Mouse (Mus musculus): ENCODE measurements at regions not wholly inside any gene's neighbourhood (a gene's known extent, or its start where the extent isn't known, plus 50 kb on each side); places are given as distances from the start of the nearest gene placed in this dataset.
A peak's percentile ranks its signal among the peaks of the same experiment; 100 is the strongest.

- no peaks in the 10 kb centered on the region for H3K4me1 ChIP-seq
- H3K9ac ChIP-seq, result no peak overlapping the region
- WGBS (ENCODE audit: insufficient replicate concordance), result 67% methylated on average over 4 of the region's 4 CpGs
- H3K4me2 ChIP-seq, result no peak overlapping the region
- H3K4me3 ChIP-seq, result no peak overlapping the region
- no peak overlapping the region for H3K27ac ChIP-seq
- H3K27me3 ChIP-seq (replicated peaks), result no peaks in the 10 kb centered on the region
- no peak for ATAC-seq
- H3K36me3 ChIP-seq, result no peaks in the 10 kb centered on the region
- H3K9me3 ChIP-seq (replicated peaks), result no peaks in the 10 kb centered on the region
Measured at GRCm38 (mm10) chr10:53165036-53165435, 172.4 kb upstream of the Pln start.

GRCm38 (mm10) chr10:53167767-53168166, 169.7 kb upstream of the Pln start:
- H3K27me3 ChIP-seq (replicated peaks), result no peaks in the 10 kb centered on the region
- no peak overlapping the region for H3K4me3 ChIP-seq
- H3K36me3 ChIP-seq, result no peaks in the 10 kb centered on the region
- ATAC-seq, result no peak
- no peak overlapping the region for H3K9ac ChIP-seq
- no peak overlapping the region for H3K27ac ChIP-seq
- no peaks in the 10 kb centered on the region for H3K4me1 ChIP-seq
- H3K9me3 ChIP-seq (replicated peaks), result no peaks in the 10 kb centered on the region
- 78% methylated on average over 5 of the region's 5 CpGs for WGBS (ENCODE audit: insufficient replicate concordance)
- H3K4me2 ChIP-seq, result no peak overlapping the region

GRCm38 (mm10) chr10:53174038-53174564, 163.4 kb upstream of the Pln start:
- H3K4me1 ChIP-seq, result no peaks in the 10 kb centered on the region
- 57% methylated on average over 3 of the region's 3 CpGs for WGBS (ENCODE audit: insufficient replicate concordance)

GRCm38 (mm10) chr10:53175946-53176345, 161.5 kb upstream of the Pln start:
- Histone ChIP-seq H3K27me3 (replicated peaks) (no peaks in the 10 kb centered on the region), H3K36me3 (no peaks in the 10 kb centered on the region), H3K9ac (no peak overlapping the region), H3K27ac (no peak overlapping the region), H3K4me1 (peaks cover 2% of the 10 kb centered on the region; the same call in 1 of the 2 replicates), H3K4me2 (no peak overlapping the region), H3K4me3 (no peak overlapping the region), H3K9me3 (replicated peaks) (no peaks in the 10 kb centered on the region)
- whole genome bisulfite sequencing (ENCODE audit: insufficient replicate concordance), result 72% methylated on average over 2 of the region's 2 CpGs
- ATAC-seq, result no peak

More at GRCm38 (mm10) chr10:53174038-53174564, 163.4 kb upstream of the Pln start:
- no peaks in the 10 kb centered on the region for H3K36me3 ChIP-seq
- H3K9me3 ChIP-seq (replicated peaks), result no peaks in the 10 kb centered on the region
- H3K27me3 ChIP-seq (replicated peaks), result no peaks in the 10 kb centered on the region
- no peak overlapping the region for H3K4me2 ChIP-seq
- H3K27ac ChIP-seq, result no peak overlapping the region
- H3K4me3 ChIP-seq, result no peak overlapping the region
- no peak overlapping the region for H3K9ac ChIP-seq
- no peak for ATAC-seq

- 65% methylated on average over 6 of the region's 6 CpGs for WGBS (ENCODE audit: insufficient replicate concordance)
- H3K4me2 ChIP-seq, result no peak overlapping the region
- H3K27me3 ChIP-seq (replicated peaks), result no peaks in the 10 kb centered on the region
- no peaks in the 10 kb centered on the region for H3K36me3 ChIP-seq
- ATAC-seq, result no peak
- no peak overlapping the region for H3K27ac ChIP-seq
- H3K4me1 ChIP-seq, result peaks cover 8% of the 10 kb centered on the region; the same call in 1 of the 2 replicates
- H3K9ac ChIP-seq, result no peak overlapping the region
- no peak overlapping the region for H3K4me3 ChIP-seq
- H3K9me3 ChIP-seq (replicated peaks), result no peaks in the 10 kb centered on the region
Measured at GRCm38 (mm10) chr10:53178561-53178960, 158.9 kb upstream of the Pln start.

GRCm38 (mm10) chr10:53179109-53179508, 158.4 kb upstream of the Pln start:
- 60% methylated on average over 6 of the region's 6 CpGs for WGBS (ENCODE audit: insufficient replicate concordance)
- no peak for ATAC-seq
- H3K36me3 ChIP-seq, result no peaks in the 10 kb centered on the region
- H3K4me3 ChIP-seq, result no peak overlapping the region
- no peak overlapping the region for H3K4me2 ChIP-seq
- H3K9ac ChIP-seq, result no peak overlapping the region
- no peaks in the 10 kb centered on the region for H3K27me3 ChIP-seq (replicated peaks)
- H3K9me3 ChIP-seq (replicated peaks), result no peaks in the 10 kb centered on the region
- H3K27ac ChIP-seq, result no peak overlapping the region
- H3K4me1 ChIP-seq, result peaks cover 8% of the 10 kb centered on the region; the same call in 1 of the 2 replicates

- Histone ChIP-seq H3K36me3 (no peaks in the 10 kb centered on the region), H3K9me3 (replicated peaks) (no peaks in the 10 kb centered on the region)
- WGBS (ENCODE audit: insufficient replicate concordance), result 27% methylated on average over 11 of the region's 11 CpGs
Measured at GRCm38 (mm10) chr10:53180751-53181151, 156.7 kb upstream of the Pln start.

GRCm38 (mm10) chr10:53181413-53181812, 156.1 kb upstream of the Pln start:
- no peaks in the 10 kb centered on the region for H3K27me3 ChIP-seq (replicated peaks)
- H3K4me2 ChIP-seq, result no peak overlapping the region
- ATAC-seq, result no peak
- H3K4me1 ChIP-seq, result peaks cover 8% of the 10 kb centered on the region; the same call in 1 of the 2 replicates
- no peak overlapping the region for H3K9ac ChIP-seq
- no peaks in the 10 kb centered on the region for H3K9me3 ChIP-seq (replicated peaks)
- H3K36me3 ChIP-seq, result no peaks in the 10 kb centered on the region
- no peak overlapping the region for H3K4me3 ChIP-seq
- WGBS (ENCODE audit: insufficient replicate concordance), result 61% methylated on average over 9 of the region's 9 CpGs
- H3K27ac ChIP-seq, result 0 out of 2 replicates have a peak overlapping the region, but pooled peaks have one; percentile 14

More at GRCm38 (mm10) chr10:53180751-53181151, 156.7 kb upstream of the Pln start:
- no peak overlapping the region for H3K4me3 ChIP-seq
- peaks cover 8% of the 10 kb centered on the region; the same call in 1 of the 2 replicates for H3K4me1 ChIP-seq
- no peak overlapping the region for H3K9ac ChIP-seq
- H3K27ac ChIP-seq, result peak overlapping the region; percentile 14; the same call in 1 of the 2 replicates
- no peaks in the 10 kb centered on the region for H3K27me3 ChIP-seq (replicated peaks)
- peak overlapping the region; percentile 22; the same call in 1 of the 2 replicates for H3K4me2 ChIP-seq
- ATAC-seq, result no peak

GRCm38 (mm10) chr10:53208466-53208865, 129.0 kb upstream of the Pln start:
- 69% methylated on average over 3 of the region's 3 CpGs for WGBS (ENCODE audit: insufficient replicate concordance)
- Histone ChIP-seq H3K9ac (no peak overlapping the region), H3K9me3 (replicated peaks) (no peaks in the 10 kb centered on the region), H3K4me2 (no peak overlapping the region), H3K27ac (no peak overlapping the region), H3K36me3 (no peaks in the 10 kb centered on the region), H3K4me3 (no peak overlapping the region), H3K27me3 (replicated peaks) (no peaks in the 10 kb centered on the region), H3K4me1 (no peaks in the 10 kb centered on the region)
- no peak for ATAC-seq

- Histone ChIP-seq H3K36me3 (no peaks in the 10 kb centered on the region), H3K9ac (no peak overlapping the region), H3K4me1 (no peaks in the 10 kb centered on the region), H3K27ac (no peak overlapping the region), H3K9me3 (replicated peaks) (no peaks in the 10 kb centered on the region), H3K4me3 (no peak overlapping the region), H3K27me3 (replicated peaks) (no peaks in the 10 kb centered on the region), H3K4me2 (no peak overlapping the region)
- no peak for ATAC-seq
Measured at GRCm38 (mm10) chr10:53209916-53210315, 127.6 kb upstream of the Pln start.

Data from liver, embryonic 12.5 days (tissue).